Mouse (Mus musculus): ENCODE data around the gene Usp17la. TPM values are rescaled to one million over a fixed set of nuclear protein-coding genes. Genes with fewer than 3 reads are reported as not detected.

Gene Usp17la
- polyA plus RNA-seq (2012; rRNA removed), result not detected in 2 replicates

DNA sequence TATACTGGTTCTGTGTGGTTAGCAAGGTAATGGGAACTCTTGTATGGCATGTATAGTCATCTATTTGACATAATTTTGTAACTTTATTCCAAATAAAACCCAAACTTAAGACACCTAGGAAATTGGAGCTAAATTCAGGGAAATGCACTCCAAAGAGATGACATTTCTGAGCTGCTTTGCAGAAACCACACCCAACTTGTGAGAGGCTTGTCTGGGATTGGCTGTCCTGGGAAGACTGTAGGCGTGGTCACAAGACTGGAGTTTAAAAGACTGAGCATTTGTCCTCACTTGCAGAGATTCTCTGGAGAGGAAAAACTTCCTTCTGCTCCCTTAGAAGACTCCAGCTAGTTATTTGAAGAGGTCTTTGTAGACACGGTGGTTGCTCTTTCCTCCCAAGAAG is at the start of gene Usp17la:
Usp17la (plus strand) TSS at position 301 of the 400 bp plus-strand sequence.

DNA sequence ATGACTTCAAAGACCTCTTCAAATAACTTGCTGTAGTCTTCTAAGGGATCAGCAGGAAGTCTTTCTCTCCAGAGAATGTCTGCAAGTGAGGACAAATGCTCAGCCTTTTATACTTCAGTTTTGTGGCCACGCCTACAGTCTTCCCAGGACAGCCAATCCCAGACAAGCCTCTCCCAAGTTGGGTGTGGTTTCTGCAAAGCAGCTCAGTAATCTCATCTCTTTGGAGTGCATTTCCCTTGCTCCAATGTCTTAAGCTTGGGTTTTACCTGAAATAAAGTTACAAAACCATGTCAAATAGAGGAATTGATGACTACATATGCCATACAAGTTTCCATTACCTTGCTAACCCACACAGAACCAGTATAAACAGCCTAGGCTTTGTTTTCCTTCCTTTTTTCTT is 14.3 kb upstream of the Usp17la start, which contains the start of gene Usp17lb:
Usp17lb (minus strand) TSS at position 101 of the 400 bp plus-strand sequence.

DNA sequence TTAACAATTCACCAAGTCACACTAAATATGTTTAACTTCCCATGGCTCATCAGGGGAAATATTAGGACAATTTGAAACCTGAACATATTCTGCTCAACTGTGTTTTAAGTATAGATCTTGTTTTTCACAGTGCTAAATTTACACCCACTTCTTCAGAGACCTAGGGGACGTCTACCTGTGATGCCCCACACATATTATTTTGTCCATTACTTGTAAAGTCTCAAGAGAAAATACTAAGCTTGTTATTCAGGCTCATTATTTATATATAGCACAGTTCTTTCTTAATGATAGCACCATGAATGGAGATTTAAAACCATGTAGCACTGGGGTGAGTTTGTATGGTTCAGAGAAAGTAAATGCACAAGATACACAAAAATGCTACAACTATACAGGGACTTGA is 20.9 kb downstream of the Usp17la start, which contains the start of gene Olfr665:
Olfr665 (plus strand) TSS at position 301 of the 400 bp plus-strand sequence.

DNA sequence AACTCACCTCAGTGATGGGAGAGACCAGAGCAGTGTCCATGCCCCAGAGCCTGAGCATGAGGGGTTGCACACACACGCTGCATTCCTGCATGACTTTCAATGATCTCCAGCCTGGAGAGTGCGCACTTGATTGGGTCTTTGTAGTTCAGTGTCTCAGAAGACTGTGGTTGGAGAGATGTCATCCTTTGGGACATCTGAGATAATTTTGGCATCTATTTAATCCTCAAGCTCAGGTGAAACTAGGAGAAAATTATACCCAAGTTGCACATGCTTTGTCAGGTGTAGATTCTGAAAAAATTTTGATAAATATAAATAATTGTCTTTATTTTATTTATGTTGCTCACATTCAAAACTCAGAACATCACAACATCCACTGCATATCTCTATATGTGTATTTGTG is 39.0 kb downstream of the Usp17la start, which contains the start of gene Olfr666:
Olfr666 (minus strand) TSS at position 101 of the 400 bp plus-strand sequence.

Other genes with a start within 250 kb of the Usp17la start
- not detected in 2 replicates for gene Olfr656, start 243.1 kb upstream of the Usp17la start, polyA plus RNA-seq (2012; rRNA removed)
- gene Olfr657, start 232.2 kb upstream of the Usp17la start, polyA plus RNA-seq (2012; rRNA removed), result not detected in 2 replicates
- gene Olfr658, start 209.7 kb upstream of the Usp17la start, polyA plus RNA-seq (2012; rRNA removed), result 0.07 and 0.08 TPM in 2 replicates
- gene Olfr659, start 190.3 kb upstream of the Usp17la start, polyA plus RNA-seq (2012; rRNA removed), result not detected in 2 replicates
- gene Olfr661, start 170.5 kb upstream of the Usp17la start, polyA plus RNA-seq (2012; rRNA removed), result not detected in 2 replicates
- not detected in 2 replicates for gene Usp17le, start 79.5 kb upstream of the Usp17la start, polyA plus RNA-seq (2012; rRNA removed)
- gene Usp17lb, start 14.4 kb upstream of the Usp17la start, polyA plus RNA-seq (2012; rRNA removed), result not detected in 2 replicates
- not detected in 2 replicates for gene Olfr665, start 21.0 kb downstream of the Usp17la start, polyA plus RNA-seq (2012; rRNA removed)
- not detected in 2 replicates for gene Olfr666, start 38.9 kb downstream of the Usp17la start, polyA plus RNA-seq (2012; rRNA removed)
- not detected in 2 replicates for gene Olfr667, start 64.5 kb downstream of the Usp17la start, polyA plus RNA-seq (2012; rRNA removed)
- not detected in 2 replicates for gene Olfr668, start 71.0 kb downstream of the Usp17la start, polyA plus RNA-seq (2012; rRNA removed)
- not detected in 2 replicates for gene Olfr669, start 77.2 kb downstream of the Usp17la start, polyA plus RNA-seq (2012; rRNA removed)
- gene Olfr670, start 105.6 kb downstream of the Usp17la start, polyA plus RNA-seq (2012; rRNA removed), result not detected in 2 replicates
- not detected in 2 replicates for gene Olfr671, start 122.1 kb downstream of the Usp17la start, polyA plus RNA-seq (2012; rRNA removed)
- not detected in 2 replicates for gene Olfr672, start 145.0 kb downstream of the Usp17la start, polyA plus RNA-seq (2012; rRNA removed)
- gene Olfr675, start 171.5 kb downstream of the Usp17la start, polyA plus RNA-seq (2012; rRNA removed), result not detected in 2 replicates
- gene Olfr676, start 175.7 kb downstream of the Usp17la start, polyA plus RNA-seq (2012; rRNA removed), result not detected in 2 replicates
- gene Olfr677, start 194.4 kb downstream of the Usp17la start, polyA plus RNA-seq (2012; rRNA removed), result not detected in 2 replicates
- not detected in 2 replicates for gene Olfr678, start 207.5 kb downstream of the Usp17la start, polyA plus RNA-seq (2012; rRNA removed)
- not detected in 2 replicates for gene Olfr679, start 224.2 kb downstream of the Usp17la start, polyA plus RNA-seq (2012; rRNA removed)
- not detected in 2 replicates for gene Olfr680-ps1, start 235.8 kb downstream of the Usp17la start, polyA plus RNA-seq (2012; rRNA removed)

All from colon, adult 2 months (tissue).